Mouse (Mus musculus): ENCODE data around the gene Lgals9.

The Lgals9 gene

GRCm38 (mm10) chr11:78973381-78974150, 11.2 kb downstream of the Lgals9 start:
- DNase-seq = peak; percentile 35 to 58

GRCm38 (mm10) chr11:78972811-78973351, 11.9 kb downstream of the Lgals9 start:
- DNase-seq = no peak

- DNase-seq = no peak
Observed at GRCm38 (mm10) chr11:78972328-78972727, 12.4 kb downstream of the Lgals9 start.

DNA sequence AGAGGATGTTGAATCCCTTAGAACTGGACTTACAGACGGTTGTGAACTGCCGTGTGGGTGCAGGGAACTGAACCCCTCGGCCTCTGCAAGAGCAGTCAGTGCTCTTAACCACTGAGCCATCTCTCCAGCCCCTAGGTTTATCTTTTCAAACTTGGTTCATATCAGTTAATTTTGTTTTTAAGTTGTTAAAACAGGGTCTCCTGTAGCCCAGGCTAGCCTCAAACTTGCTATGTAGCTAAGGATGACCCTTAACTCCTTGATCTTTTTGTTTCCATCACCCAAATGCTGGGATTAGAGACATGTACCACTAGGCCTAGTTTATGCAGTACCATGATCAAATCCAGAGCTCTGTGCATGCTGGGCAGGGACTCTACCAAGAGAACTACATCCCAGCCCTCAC, 13.0 kb downstream of the Lgals9 start:
- no peak for DNase-seq

- DNase-seq = no peak
Observed at GRCm38 (mm10) chr11:78971096-78971495, 13.7 kb downstream of the Lgals9 start.

GRCm38 (mm10) chr11:78968121-78968520, 16.6 kb downstream of the Lgals9 start:
- no peak for DNase-seq

- DNase-seq = peak; percentile 69 to 77
Observed at GRCm38 (mm10) chr11:78967371-78967770, 17.4 kb downstream of the Lgals9 start.

GRCm38 (mm10) chr11:78961221-78961620, 23.5 kb downstream of the Lgals9 start:
- DNase-seq = no peak

DNA sequence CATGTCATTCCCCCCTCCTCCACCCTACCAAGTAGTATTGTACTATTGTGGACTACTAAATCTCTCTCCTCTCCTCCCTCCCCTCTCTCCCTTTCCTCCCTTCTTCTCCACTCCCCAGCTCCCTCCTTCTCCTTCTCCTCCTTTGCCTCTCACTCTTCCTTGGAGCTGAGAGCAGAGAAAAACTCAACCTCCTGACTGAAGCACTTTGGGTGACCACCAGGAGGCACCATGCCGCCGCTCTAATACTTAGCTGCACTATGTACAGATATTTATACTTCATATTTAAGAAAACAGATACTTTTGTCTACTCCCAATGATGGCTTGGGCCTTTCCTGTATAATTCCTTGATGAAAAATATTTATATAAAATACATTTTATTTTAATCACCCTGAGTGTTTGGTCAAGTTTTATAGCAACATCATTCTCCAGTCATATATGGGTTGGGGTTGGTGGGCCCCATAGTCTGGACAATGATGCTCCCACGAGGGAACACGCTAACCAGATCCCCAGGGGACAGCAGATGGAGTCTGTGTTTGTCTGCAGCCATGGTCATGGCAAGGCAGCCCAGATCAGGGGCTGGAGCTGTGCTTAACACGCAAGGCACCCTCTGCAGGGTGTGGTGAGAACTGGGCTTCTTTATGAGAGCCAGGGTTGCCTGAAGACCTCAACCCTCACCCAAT, 24.8 kb downstream of the Lgals9 start:
- DNase-seq = peak; percentile 51 to 60

DNA sequence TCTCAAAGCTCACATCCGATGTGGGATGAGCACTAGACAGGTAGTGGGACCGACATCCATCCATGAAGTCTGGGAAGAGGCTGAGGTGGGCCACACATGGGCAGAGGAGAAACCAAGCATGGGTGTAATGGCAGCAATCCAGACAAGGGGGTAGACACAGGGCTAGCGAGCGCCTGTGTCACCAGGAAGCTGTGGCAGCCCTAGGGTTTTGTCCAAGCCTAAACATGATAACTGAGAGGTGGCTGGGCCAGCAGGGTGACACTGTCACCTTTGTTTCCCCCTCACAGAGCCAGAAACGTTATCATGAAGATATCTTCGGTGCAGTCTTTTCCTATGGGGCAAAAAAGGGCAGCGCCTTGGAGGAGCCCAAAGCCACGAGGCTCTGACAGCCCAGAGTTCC, 25.4 kb downstream of the Lgals9 start:
- no peak for DNase-seq

- DNase-seq = peak; percentile 91 to 95
Observed at GRCm38 (mm10) chr11:78956260-78956659, 28.5 kb downstream of the Lgals9 start.

GRCm38 (mm10) chr11:78952467-78952866, 32.3 kb downstream of the Lgals9 start:
- no peak for DNase-seq

DNA sequence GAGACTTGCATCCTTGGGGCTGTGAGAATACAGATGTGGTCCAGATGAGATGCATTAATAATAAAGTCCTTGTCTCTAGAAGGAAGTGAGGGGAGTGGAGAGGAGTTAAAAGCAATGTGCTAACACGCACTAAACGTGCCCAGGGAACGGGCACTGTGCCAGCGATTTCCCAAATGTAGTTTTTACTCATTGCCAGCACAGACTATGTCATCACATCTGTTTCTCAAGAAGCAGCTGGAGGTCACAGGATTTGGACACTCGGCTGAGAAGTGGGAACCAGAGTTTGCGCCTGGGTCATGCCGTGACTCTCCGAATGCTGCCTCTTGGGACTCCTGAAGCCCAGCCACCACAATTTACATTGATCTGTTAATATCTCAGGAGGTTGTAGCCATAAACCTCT, 34.4 kb downstream of the Lgals9 start:
- DNase-seq = no peak

DNA sequence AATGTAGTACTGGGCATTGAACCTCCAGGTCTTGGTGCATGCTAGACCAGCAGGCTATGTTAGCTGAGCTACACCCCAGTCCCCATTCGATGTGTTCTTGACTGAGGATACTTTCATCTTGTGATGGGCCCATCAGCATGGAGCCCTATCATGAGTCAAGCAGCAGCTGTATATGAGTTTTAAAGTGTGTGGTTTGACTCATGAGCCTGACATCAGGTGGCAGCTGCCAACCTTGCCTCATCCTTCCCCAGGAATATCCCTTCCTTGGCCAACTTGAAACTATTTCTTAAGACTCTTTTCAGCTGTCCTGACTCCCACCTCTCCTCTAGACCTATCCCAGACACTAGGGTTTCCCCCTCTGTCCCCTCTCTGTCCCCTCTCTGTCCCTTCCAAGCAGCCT, 41.7 kb downstream of the Lgals9 start:
- no peak for DNase-seq

DNA sequence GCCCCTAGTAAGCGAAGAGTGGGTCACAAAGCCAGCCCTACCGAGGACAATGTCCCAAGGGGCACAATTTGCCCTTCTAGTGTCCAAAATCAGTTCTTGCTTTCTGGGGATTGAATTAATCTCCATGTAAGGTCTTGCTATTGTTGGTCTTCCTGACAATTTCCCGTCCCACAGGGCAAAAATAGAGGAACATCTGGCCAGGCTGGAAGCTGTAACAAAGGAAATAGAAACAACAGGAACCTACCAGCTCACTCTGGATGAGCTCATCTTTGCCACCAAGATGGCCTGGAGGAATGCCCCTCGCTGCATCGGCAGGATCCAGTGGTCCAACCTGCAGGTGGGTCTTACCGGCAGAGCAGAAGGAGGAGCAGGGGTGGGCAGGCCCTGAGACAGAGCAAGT, 49.6 kb downstream of the Lgals9 start:
- no peak for DNase-seq

GRCm38 (mm10) chr11:78934727-78935126, 50.0 kb downstream of the Lgals9 start:
- no peak for DNase-seq

DNA sequence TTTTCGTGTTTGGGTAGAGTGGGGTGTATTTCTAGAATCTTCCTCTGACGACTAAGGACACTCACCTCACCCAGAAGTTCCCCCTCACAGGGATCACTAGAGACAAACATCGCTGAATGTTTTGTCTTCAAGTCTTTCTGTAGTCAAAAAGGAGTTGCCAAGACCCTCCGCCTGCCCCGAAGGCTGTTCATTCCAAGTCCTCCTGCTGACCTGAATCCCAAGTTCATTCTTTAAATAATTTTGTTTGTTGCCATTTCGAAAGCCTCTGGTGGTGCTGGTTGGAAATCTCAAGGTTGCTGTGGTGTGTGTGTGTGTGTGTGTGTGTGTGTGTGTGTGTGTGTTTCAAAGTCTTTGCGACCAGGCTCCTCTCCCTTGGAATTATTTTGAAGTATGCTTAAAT, 50.4 kb downstream of the Lgals9 start:
- no peak for DNase-seq

DNA sequence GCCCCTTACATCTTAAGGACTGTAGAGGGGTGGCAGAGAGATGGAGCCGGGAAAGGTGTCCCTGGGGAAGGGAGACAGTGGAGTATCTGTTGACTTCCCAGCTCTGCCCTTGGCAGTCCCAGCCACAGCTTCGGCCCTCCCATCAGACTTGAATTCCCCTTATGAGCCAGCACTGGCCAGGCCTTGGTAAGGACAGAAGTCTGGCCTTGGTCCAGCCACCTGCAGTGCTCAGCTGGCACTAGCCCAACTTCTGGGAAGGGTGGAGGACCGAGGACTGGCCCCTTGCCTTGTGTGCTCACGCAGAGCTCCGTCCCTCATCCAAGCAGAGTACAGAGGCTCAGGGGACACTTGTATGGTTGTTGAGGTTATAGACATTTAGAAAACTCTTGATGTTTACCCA, 55.4 kb downstream of the Lgals9 start:
- DNase-seq = peak; percentile 99

- peak; percentile 19 to 30 for DNase-seq
Observed at GRCm38 (mm10) chr11:78924916-78925315, 59.8 kb downstream of the Lgals9 start.

DNA sequence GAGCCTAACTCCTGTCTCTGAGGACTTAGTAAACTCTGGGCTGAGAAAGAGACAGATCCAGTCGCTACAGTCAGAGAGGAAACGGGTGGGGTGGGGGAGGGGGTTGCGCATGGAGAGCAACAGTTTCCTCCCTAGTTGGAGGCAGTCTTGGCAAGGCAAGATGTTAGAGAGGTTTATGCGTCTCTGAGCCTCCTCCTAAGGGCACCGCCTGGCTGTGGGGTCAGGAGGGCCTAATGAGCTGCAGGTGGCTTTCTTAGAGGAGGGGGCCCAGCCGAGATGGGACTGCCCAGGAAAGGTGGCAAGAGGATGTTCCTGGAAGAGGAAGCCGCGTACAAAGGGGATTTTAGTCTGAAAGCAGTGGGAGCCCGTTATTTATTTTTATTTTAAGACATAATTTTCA, 60.6 kb downstream of the Lgals9 start:
- no peak for DNase-seq

GRCm38 (mm10) chr11:78922678-78923407, 61.9 kb downstream of the Lgals9 start:
- DNase-seq = peak; percentile 28 to 32

DNA sequence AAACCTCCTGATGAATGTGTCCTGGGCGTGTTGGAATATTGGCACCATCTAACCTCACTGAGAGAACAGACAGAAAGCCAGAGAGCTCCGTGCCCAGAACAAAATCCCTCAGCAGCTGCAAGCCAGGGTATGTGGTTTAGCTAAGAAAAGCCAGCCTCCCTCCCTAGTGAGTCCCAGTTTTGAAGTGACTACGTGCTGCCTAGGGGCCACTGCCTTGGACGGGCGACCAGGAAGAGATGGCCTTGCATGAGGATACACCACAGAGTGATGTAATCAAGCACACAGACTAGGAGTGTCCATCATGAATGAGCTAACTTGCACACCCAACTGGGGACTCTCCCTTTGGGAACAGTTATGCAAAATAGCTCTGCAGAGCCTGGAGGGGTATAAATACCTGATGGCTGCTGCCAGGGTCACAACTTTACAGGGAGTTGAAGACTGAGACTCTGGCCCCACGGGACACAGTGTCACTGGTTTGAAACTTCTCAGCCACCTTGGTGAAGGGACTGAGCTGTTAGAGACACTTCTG, 64.3 kb downstream of the Lgals9 start, which contains the start of gene Nos2:
Gene Nos2, plus strand, starts transcription at position 377 of the 529 bp plus-strand sequence.
- DNase-seq = no peak

- no peak for DNase-seq
Observed at GRCm38 (mm10) chr11:78919745-78920144, 65.0 kb downstream of the Lgals9 start.

All from cerebellum, postnatal 10 days (tissue).